Mouse (Mus musculus) midbrain, embryonic 11.5 days (tissue): Measurements from ENCODE around the gene Focad. TPM values are rescaled to one million over a fixed set of nuclear protein-coding genes. Genes with fewer than 3 reads are reported as not detected.

Experiments
- ATAC-seq: fragments of 200-750 bp; cut with Nextera tagmentation; 2 replicates; pipeline ENCODE4 v1.8.0; 2017; ENCODE audit warnings: moderate TSS enrichment, moderate library complexity; ENCODE audit not compliant: low FRiP score
- DNase-seq: peaks from one replicate; pipeline ENCODE4 v3.0.0; 2015; ENCODE audit warnings: low spot score; ENCODE audit errors: missing footprints
- H3K27ac ChIP-seq: fragments of 300-500 bp; sonication (generic); 2 replicates; pipeline ENCODE4 v1.5.1; 2014; ENCODE audit warnings: low read depth, low read length
- H3K27me3 ChIP-seq: fragments of 300-500 bp; sonication (generic); 2 replicates; pipeline ENCODE4 v1.6.1; 2014; ENCODE audit warnings: mild to moderate bottlenecking, low read length, moderate library complexity, mixed read lengths; ENCODE audit not compliant: control insufficient read depth, insufficient read depth
- H3K36me3 ChIP-seq: fragments of 300-500 bp; sonication (generic); 2 replicates; pipeline ENCODE4 v1.6.1; 2014; ENCODE audit warnings: mild to moderate bottlenecking, low read length, moderate library complexity, mixed read lengths; ENCODE audit not compliant: control insufficient read depth, insufficient read depth
- H3K4me1 ChIP-seq: fragments of 300-500 bp; sonication (generic); 2 replicates; pipeline ENCODE4 v1.6.1; 2014; ENCODE audit warnings: low read length; ENCODE audit not compliant: control insufficient read depth, insufficient read depth
- H3K4me2 ChIP-seq: fragments of 300-500 bp; sonication (generic); 2 replicates; pipeline ENCODE4 v1.6.1; 2014; ENCODE audit warnings: mild to moderate bottlenecking, moderate library complexity
- H3K4me3 ChIP-seq: fragments of 300-500 bp; sonication (generic); 2 replicates; pipeline ENCODE4 v1.5.1; 2014; ENCODE audit warnings: low read depth, low read length
- H3K9ac ChIP-seq: fragments of 300-500 bp; sonication (generic); 2 replicates; pipeline ENCODE4 v1.6.1; 2014; ENCODE audit warnings: low read length
- H3K9me3 ChIP-seq: fragments of 300-500 bp; sonication (generic); 2 replicates; pipeline ENCODE4 v1.6.1; 2016; ENCODE audit warnings: low read length; ENCODE audit not compliant: control insufficient read depth
- WGBS: fragments of 180-500 bp; shearing (Covaris S2); extraction: QIAGEN DNeasy Blood & Tissue Kit; methylation state at CpG from one replicate; pipeline ENCODE4 v1.1.7; 2014; 5-methylcytosine and 5-hydroxymethylcytosine counted together
- polyA plus RNA-seq: library from polyadenylated mRNA; unstranded; fragments of >200 nt; fragmentation: Nextera tagmentation; extraction: Ambion mirVana; gene quantifications from 2 replicates; pipeline ENCODE4 v1.2.1, GENCODE M21; 2014

Focad gene
- polyA plus RNA-seq, 1 experiment from 2014 or later, result 18.5 TPM

DNA sequence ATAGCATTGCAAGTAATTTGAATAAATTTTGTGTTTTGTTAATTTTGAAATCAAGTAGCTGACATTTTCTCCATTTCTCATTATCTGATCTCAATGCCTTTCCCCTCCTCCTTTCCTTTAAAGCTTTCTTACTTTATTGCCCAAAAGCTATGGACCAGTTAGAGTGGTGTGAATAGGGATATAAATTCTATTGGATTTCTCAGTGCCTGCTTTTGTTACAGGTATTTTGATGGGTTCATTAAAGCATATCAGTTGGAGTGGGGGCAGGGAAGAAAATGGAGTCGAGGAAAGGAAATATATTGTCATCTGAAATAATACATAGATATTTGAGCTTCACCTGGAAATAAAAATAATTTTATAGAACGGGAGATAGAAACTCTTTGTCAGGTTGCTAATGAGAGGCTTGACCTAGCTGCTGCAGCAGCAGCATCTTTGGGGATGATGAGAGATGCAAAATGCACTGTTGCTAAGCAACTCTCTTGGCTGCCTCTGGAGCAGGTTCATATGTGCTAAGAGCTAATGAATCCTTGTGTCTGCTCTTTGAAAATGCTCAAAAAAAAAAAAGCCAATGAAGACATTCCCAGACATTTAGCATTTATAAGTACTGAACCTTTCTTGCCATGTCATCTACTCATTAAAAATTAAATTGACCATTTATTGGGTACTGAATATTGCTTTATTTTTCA lies 116.9 kb downstream of the Focad start:
- H3K9ac ChIP-seq, result no peak overlapping the region
- H3K9me3 ChIP-seq, result no peaks in the 10 kb centered on the region
- H3K27ac ChIP-seq, result no peak overlapping the region
- no peaks in the 10 kb centered on the region for H3K27me3 ChIP-seq
- H3K4me1 ChIP-seq, result no peaks in the 10 kb centered on the region
- H3K36me3 ChIP-seq, result no peaks in the 10 kb centered on the region
- H3K4me3 ChIP-seq, result no peak overlapping the region
- DNase-seq (peak; percentile 75), ATAC-seq (peak; percentile 72; the same call in 1 of the 2 replicates)
- 79% methylated on average over 2 of the region's 2 CpGs for WGBS
- no peak overlapping the region for H3K4me2 ChIP-seq

- 98% methylated on average over 3 of the region's 3 CpGs for WGBS
- ATAC-seq, result no peak
Observed at GRCm38 (mm10) chr4:88213895-88214294, 119.5 kb downstream of the Focad start.

GRCm38 (mm10) chr4:88218286-88218685 lies 123.9 kb downstream of the Focad start:
- H3K9me3 ChIP-seq, result no peaks in the 10 kb centered on the region
- H3K9ac ChIP-seq, result no peak overlapping the region
- 79% methylated on average over 6 of the region's 6 CpGs for WGBS
- no peaks in the 10 kb centered on the region for H3K27me3 ChIP-seq
- H3K27ac ChIP-seq, result no peak overlapping the region
- no peak overlapping the region for H3K4me3 ChIP-seq
- no peak overlapping the region for H3K4me2 ChIP-seq
- ATAC-seq, result no peak
- no peaks in the 10 kb centered on the region for H3K4me1 ChIP-seq
- H3K36me3 ChIP-seq, result no peaks in the 10 kb centered on the region
- peak; percentile 60 for DNase-seq

More at GRCm38 (mm10) chr4:88213895-88214294, 119.5 kb downstream of the Focad start:
- Histone ChIP-seq H3K27ac (no peak overlapping the region), H3K4me3 (no peak overlapping the region), H3K9me3 (no peaks in the 10 kb centered on the region), H3K4me1 (no peaks in the 10 kb centered on the region), H3K9ac (no peak overlapping the region), H3K36me3 (no peaks in the 10 kb centered on the region), H3K4me2 (no peak overlapping the region), H3K27me3 (no peaks in the 10 kb centered on the region)
- DNase-seq, result peak; percentile 49

GRCm38 (mm10) chr4:88218797-88219196 lies 124.4 kb downstream of the Focad start:
- Histone ChIP-seq H3K27ac (no peak overlapping the region), H3K36me3 (no peaks in the 10 kb centered on the region), H3K9me3 (no peaks in the 10 kb centered on the region), H3K4me1 (no peaks in the 10 kb centered on the region), H3K4me3 (no peak overlapping the region), H3K4me2 (no peak overlapping the region), H3K27me3 (no peaks in the 10 kb centered on the region), H3K9ac (no peak overlapping the region)
- 91% methylated on average over 2 of the region's 2 CpGs for WGBS
- no peak for ATAC-seq
- DNase-seq, result peak; percentile 53

GRCm38 (mm10) chr4:88231375-88231774 lies 136.9 kb downstream of the Focad start:
- Histone ChIP-seq H3K4me3 (no peak overlapping the region), H3K36me3 (no peaks in the 10 kb centered on the region), H3K4me2 (no peak overlapping the region), H3K9me3 (no peaks in the 10 kb centered on the region), H3K4me1 (no peaks in the 10 kb centered on the region), H3K27me3 (no peaks in the 10 kb centered on the region), H3K27ac (no peak overlapping the region), H3K9ac (no peak overlapping the region)
- DNase-seq (no peak), ATAC-seq (no peak)
- 85% methylated on average over 3 of the region's 3 CpGs for WGBS

GRCm38 (mm10) chr4:88235941-88236340 lies 141.5 kb downstream of the Focad start:
- DNase-seq (peak; percentile 80), ATAC-seq (no peak)
- Histone ChIP-seq H3K27ac (no peak overlapping the region), H3K27me3 (no peaks in the 10 kb centered on the region), H3K9ac (no peak overlapping the region), H3K9me3 (no peaks in the 10 kb centered on the region), H3K4me2 (no peak overlapping the region), H3K36me3 (no peaks in the 10 kb centered on the region), H3K4me3 (no peak overlapping the region), H3K4me1 (peaks cover 16% of the 10 kb centered on the region)
- WGBS, result 75% methylated on average over 6 of the region's 6 CpGs

DNA sequence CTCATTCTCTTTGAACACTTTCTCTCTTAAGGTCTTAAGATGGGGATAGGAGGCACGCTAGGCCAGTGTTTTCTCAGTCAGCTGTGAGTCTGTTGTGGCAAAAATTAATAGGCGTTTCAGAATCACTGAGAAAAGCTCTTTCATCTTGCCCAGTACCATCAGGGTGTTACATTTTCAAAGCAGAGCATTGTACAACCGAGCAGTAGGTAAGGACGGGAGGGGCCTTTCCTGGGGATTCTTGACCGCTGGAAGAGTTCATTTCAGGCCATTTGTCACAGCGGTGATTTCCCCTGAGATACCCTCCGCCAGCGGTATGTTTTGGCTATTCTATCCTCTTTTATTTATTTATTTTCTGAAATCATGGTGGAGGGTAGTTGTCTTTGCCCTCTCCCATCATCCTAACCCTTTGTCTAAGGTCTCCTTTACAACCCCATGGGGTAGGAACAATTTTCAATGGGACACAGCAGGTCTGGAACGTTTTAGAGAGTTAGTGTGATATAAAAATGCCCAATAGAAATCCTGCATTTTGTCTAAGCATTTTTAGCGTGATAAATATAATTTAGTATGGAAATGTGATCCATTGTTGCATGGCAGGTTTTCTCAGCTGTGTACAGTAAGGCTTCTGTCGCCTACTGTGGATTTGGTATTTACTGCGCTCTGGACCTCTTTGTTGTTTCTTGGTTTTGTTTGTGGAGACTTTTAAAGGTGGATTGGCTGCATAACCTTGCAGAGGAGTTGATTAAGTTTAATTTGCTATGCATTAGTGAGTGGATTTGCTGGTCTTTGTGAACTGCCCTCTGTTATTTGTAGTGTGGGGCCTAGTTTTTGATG lies 142.7 kb downstream of the Focad start:
- peak; percentile 85 for DNase-seq
- Histone ChIP-seq H3K4me1 (peaks cover 16% of the 10 kb centered on the region), H3K4me2 (no peak overlapping the region), H3K9ac (no peak overlapping the region), H3K27ac (no peak overlapping the region; the same call in 1 of the 2 replicates), H3K27me3 (no peaks in the 10 kb centered on the region), H3K36me3 (no peaks in the 10 kb centered on the region), H3K4me3 (no peak overlapping the region), H3K9me3 (no peaks in the 10 kb centered on the region)
- 44% methylated on average over 12 of the region's 12 CpGs for WGBS
- ATAC-seq, result peak; percentile 73

DNA sequence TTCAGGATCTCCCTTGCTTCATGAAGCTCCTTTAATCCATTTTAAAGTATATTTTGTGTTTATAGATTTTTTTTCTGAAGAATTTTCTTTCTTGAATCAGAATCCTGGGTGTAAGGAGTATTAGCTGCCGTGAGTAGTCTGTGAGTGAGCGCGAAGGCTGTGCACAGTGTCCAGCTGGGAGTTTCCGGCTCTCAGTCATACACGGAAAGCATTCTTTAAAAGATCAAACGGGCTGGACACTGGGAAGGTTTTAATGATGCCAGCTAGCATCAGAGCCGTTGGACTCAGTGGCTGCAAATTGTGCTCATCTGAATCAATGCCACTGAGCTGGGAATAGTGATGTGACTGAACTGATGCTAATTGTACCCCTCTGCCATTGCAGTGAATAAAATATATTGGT lies 143.9 kb downstream of the Focad start:
- WGBS, result 28% methylated on average over 7 of the region's 7 CpGs
- no peak overlapping the region for H3K9ac ChIP-seq
- no peaks in the 10 kb centered on the region for H3K9me3 ChIP-seq
- no peak overlapping the region for H3K4me3 ChIP-seq
- no peak overlapping the region for H3K4me2 ChIP-seq
- peaks cover 16% of the 10 kb centered on the region for H3K4me1 ChIP-seq
- H3K27ac ChIP-seq, result no peak overlapping the region
- peak; percentile 55; the same call in 1 of the 2 replicates for ATAC-seq
- DNase-seq, result peak; percentile 82
- H3K36me3 ChIP-seq, result no peaks in the 10 kb centered on the region
- H3K27me3 ChIP-seq, result no peaks in the 10 kb centered on the region

- no peak overlapping the region for H3K4me3 ChIP-seq
- 92% methylated on average over 2 of the region's 2 CpGs for WGBS
- no peak overlapping the region for H3K27ac ChIP-seq
- no peak overlapping the region for H3K4me2 ChIP-seq
- H3K4me1 ChIP-seq, result no peaks in the 10 kb centered on the region
- H3K27me3 ChIP-seq, result no peaks in the 10 kb centered on the region
- no peaks in the 10 kb centered on the region for H3K36me3 ChIP-seq
- no peaks in the 10 kb centered on the region for H3K9me3 ChIP-seq
- no peak overlapping the region for H3K9ac ChIP-seq
- ATAC-seq (no peak), DNase-seq (peak; percentile 31)
Observed at GRCm38 (mm10) chr4:88243834-88244233, 149.4 kb downstream of the Focad start.
